Mouse (Mus musculus): ENCODE measurements around the gene Gatad2a. TPM values are rescaled to one million over a fixed set of nuclear protein-coding genes. Genes with fewer than 3 reads are reported as not detected.

The Gatad2a gene
- total RNA-seq (2014; fragmentation: Nextera tagmentation): 99.3 and 101 TPM in 2 replicates
- 44.4 and 52.2 TPM in 2 replicates for total RNA-seq (2017)
- 104 and 139 TPM in 2 replicates for polyA plus RNA-seq (2012)

DNA sequence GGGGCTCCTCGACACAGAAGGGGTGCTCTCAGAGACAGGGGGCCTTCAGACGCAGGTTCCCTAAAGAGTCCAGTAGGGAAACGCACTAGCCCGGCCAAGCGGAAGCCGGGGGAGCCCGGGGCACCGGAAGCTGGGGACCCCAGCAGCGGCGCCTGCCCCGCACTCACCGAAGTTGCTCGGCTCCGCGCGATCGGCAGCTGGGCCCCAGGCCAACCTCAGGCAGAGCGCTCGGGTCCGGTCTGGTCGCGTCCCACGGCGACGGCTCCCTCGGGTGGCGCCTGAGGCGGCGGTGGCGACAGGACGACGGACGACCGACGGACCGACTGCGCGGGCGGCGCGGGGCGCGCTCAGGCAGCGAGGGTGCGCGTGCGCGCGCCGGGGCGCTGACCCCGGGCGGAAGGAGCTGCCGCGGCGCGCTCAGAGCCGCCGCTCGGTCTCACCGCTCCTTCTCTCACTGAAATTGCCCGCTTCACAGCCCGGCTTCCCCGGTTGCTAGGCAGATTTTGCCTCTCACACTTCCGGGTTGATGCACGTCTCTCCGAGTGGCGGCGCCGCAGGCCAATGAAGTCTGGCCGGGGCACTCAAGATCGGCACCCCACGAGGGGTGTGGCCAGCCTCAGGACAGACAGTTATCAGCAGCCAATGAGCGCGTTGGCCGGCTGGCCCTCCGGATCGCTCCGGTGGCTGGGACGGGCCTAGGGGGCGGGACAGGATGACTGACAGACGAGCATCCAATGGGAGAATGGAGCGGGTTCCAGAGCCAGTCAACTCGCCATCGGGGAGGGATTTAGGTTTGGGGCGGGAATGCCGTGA is at the start of gene Gatad2a:
Gatad2a (minus strand) TSS at position 609 of the 813 bp plus-strand sequence.
- Histone ChIP-seq H3K27me3 (ENCODE audit: insufficient read depth, low read length) (no peaks in the 10 kb centered on the region), H3K4me3 (ENCODE audit: low read depth, low read length) (peak within 1 kb of the TSS; percentile 98), H3K9me3 (replicated peaks) (no peaks in the 10 kb centered on the region), H3K4me1 (ENCODE audit: insufficient read depth, low read depth, low read length) (peaks cover 34% of the 10 kb centered on the region), H3K36me3 (replicated peaks) (peaks cover 24% of the 10 kb centered on the region)
- ATAC-seq (ENCODE audit: extremely low read depth, insufficient number of reproducible peaks, low FRiP score, poor library complexity, severe bottlenecking) (peak; percentile 91), DNase-seq (ENCODE audit: low spot score) (peak; percentile 100)
- TF ChIP-seq TAL1 (conservative IDR thresholded peaks at IDR 0.05; ENCODE audit: low read depth, low read length): no peak
- TF ChIP-seq POLR2AphosphoS5 (IDR thresholded peaks at IDR 0.05; ENCODE audit: insufficient replicate concordance, low read depth, low read length): no peak
- TF ChIP-seq GATA1 (IDR thresholded peaks at IDR 0.05; ENCODE audit: borderline replicate concordance, low read length): no peak
- TF ChIP-seq CTCF (IDR thresholded peaks at IDR 0.05; ENCODE audit: low read depth, low read length): no peak
- TF ChIP-seq GATA2 (IDR thresholded peaks at IDR 0.05; ENCODE audit: borderline replicate concordance, low read depth, low read length): no peak

DNA sequence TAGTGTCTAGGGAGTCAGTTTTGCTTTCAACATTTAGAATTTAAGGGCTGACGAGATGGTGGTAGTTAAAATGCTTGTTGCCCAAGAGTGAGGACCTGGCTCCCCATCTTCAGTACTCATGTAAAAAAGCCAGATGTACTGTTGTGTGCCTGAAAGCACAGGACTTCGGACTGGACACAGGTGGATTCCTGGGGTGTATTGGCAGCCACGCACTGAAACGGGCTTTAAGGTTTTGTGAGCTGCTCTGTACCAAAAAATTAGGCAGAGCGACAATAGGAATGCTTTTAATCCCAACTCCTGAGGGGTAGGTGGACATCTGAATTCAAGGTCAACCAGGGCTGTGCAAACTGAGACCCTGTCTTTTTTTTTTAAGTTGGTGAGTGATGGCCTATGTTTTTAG is 47.8 kb upstream of the Gatad2a start:
- H3K4me3 ChIP-seq (ENCODE audit: low read depth, low read length): peak overlapping the region; percentile 91; the same call in 1 of the 2 replicates
- H3K4me1 ChIP-seq (ENCODE audit: insufficient read depth, low read depth, low read length): peaks cover 42% of the 10 kb centered on the region
- peaks cover 51% of the 10 kb centered on the region for H3K36me3 ChIP-seq (replicated peaks)
- DNase-seq (ENCODE audit: low spot score): no peak
- TF ChIP-seq GATA2 (IDR thresholded peaks at IDR 0.05; ENCODE audit: borderline replicate concordance, low read depth, low read length) (no peak), CTCF (IDR thresholded peaks at IDR 0.05; ENCODE audit: low read depth, low read length) (no peak), POLR2AphosphoS5 (IDR thresholded peaks at IDR 0.05; ENCODE audit: insufficient replicate concordance, low read depth, low read length) (no peak), TAL1 (conservative IDR thresholded peaks at IDR 0.05; ENCODE audit: low read depth, low read length) (no peak), GATA1 (IDR thresholded peaks at IDR 0.05; ENCODE audit: borderline replicate concordance, low read length) (no peak)
- ATAC-seq (ENCODE audit: extremely low read depth, insufficient number of reproducible peaks, low FRiP score, poor library complexity, severe bottlenecking): no peak
- H3K27me3 ChIP-seq (ENCODE audit: insufficient read depth, low read length): no peaks in the 10 kb centered on the region
- no peaks in the 10 kb centered on the region for H3K9me3 ChIP-seq (replicated peaks)

- Histone ChIP-seq H3K4me1 (ENCODE audit: insufficient read depth, low read depth, low read length) (peaks cover 42% of the 10 kb centered on the region), H3K36me3 (replicated peaks) (peaks cover 48% of the 10 kb centered on the region), H3K27me3 (ENCODE audit: insufficient read depth, low read length) (no peaks in the 10 kb centered on the region), H3K4me3 (ENCODE audit: low read depth, low read length) (peak within 1 kb of the TSS; percentile 91), H3K9me3 (replicated peaks) (no peaks in the 10 kb centered on the region)
- ATAC-seq (ENCODE audit: extremely low read depth, insufficient number of reproducible peaks, low FRiP score, poor library complexity, severe bottlenecking): peak; percentile 84
- no peak for TF ChIP-seq GATA2 (IDR thresholded peaks at IDR 0.05; ENCODE audit: borderline replicate concordance, low read depth, low read length)
- TF ChIP-seq TAL1 (conservative IDR thresholded peaks at IDR 0.05; ENCODE audit: low read depth, low read length): no peak
- peak; percentile 93 for DNase-seq (ENCODE audit: low spot score)
Measured at GRCm38 (mm10) chr8:70042583-70043455, 46.6 kb upstream of the Gatad2a start, which contains the start of the genes Mau2 and Sugp1. Gene Mau2 (minus strand): TSS chr8:70042734. Gene Sugp1 (plus strand): TSS chr8:70042813.

- TF ChIP-seq GATA1 (IDR thresholded peaks at IDR 0.05; ENCODE audit: borderline replicate concordance, low read length): no peak
- no peak for TF ChIP-seq POLR2AphosphoS5 (IDR thresholded peaks at IDR 0.05; ENCODE audit: insufficient replicate concordance, low read depth, low read length)
- TF ChIP-seq GATA2 (IDR thresholded peaks at IDR 0.05; ENCODE audit: borderline replicate concordance, low read depth, low read length): no peak
- TF ChIP-seq TAL1 (conservative IDR thresholded peaks at IDR 0.05; ENCODE audit: low read depth, low read length): no peak
- no peak for TF ChIP-seq CTCF (IDR thresholded peaks at IDR 0.05; ENCODE audit: low read depth, low read length)
- Histone ChIP-seq H3K36me3 (replicated peaks) (peaks cover 50% of the 10 kb centered on the region), H3K27me3 (ENCODE audit: insufficient read depth, low read length) (no peaks in the 10 kb centered on the region), H3K4me3 (ENCODE audit: low read depth, low read length) (peak overlapping the region; percentile 91), H3K4me1 (ENCODE audit: insufficient read depth, low read depth, low read length) (peaks cover 42% of the 10 kb centered on the region), H3K9me3 (replicated peaks) (no peaks in the 10 kb centered on the region)
- ATAC-seq (ENCODE audit: extremely low read depth, insufficient number of reproducible peaks, low FRiP score, poor library complexity, severe bottlenecking): no peak
- peak; percentile 39 for DNase-seq (ENCODE audit: low spot score)
Measured at GRCm38 (mm10) chr8:70041885-70042546, 45.8 kb upstream of the Gatad2a start.

DNA sequence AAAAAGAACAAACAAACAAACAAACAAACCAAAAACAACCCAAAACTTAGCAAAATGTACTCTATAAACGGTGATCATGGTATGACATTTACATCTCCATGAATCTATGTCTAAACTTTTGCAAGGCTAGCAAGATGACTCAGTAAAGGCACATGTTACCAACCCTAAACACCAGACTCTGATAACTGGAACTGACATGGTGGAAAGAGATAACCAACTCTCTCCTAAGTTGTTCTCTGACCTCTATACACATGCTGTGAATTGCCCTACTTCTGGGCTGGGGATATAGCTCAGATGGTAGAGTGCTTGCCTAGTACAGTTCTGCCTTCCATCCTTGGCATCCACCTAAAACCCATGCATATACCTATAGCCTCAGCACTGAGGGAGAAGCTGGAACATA is 41.8 kb upstream of the Gatad2a start:
- DNase-seq (ENCODE audit: low spot score) (no peak), ATAC-seq (ENCODE audit: extremely low read depth, insufficient number of reproducible peaks, low FRiP score, poor library complexity, severe bottlenecking) (no peak)
- Histone ChIP-seq H3K9me3 (replicated peaks) (no peaks in the 10 kb centered on the region), H3K4me1 (ENCODE audit: insufficient read depth, low read depth, low read length) (peaks cover 26% of the 10 kb centered on the region), H3K4me3 (ENCODE audit: low read depth, low read length) (no peak overlapping the region), H3K36me3 (replicated peaks) (peaks cover 70% of the 10 kb centered on the region), H3K27me3 (ENCODE audit: insufficient read depth, low read length) (no peaks in the 10 kb centered on the region)
- TF ChIP-seq GATA1 (IDR thresholded peaks at IDR 0.05; ENCODE audit: borderline replicate concordance, low read length) (no peak), POLR2AphosphoS5 (IDR thresholded peaks at IDR 0.05; ENCODE audit: insufficient replicate concordance, low read depth, low read length) (no peak), GATA2 (IDR thresholded peaks at IDR 0.05; ENCODE audit: borderline replicate concordance, low read depth, low read length) (no peak)
